Mouse (Mus musculus) forebrain, embryonic 11.5 days (tissue): ENCODE measurements around the gene Myrf. TPM values are rescaled to one million over a fixed set of nuclear protein-coding genes. Genes with fewer than 3 reads are reported as not detected.
A peak's percentile ranks its signal among the peaks of the same experiment; 100 is the strongest.

ENCODE experiments used
- ATAC-seq: fragments of 200-750 bp; cut with Nextera tagmentation; replicated peaks from 2 replicates; pipeline ENCODE4 v1.8.0; 2017; ENCODE audit warnings: moderate TSS enrichment; ENCODE audit not compliant: low FRiP score
- DNase-seq: peaks from one replicate; pipeline ENCODE4 v3.0.0-alpha.2; 2017; ENCODE audit warnings: low spot score
- H3K27ac ChIP-seq: fragments of 300-500 bp; sonication (generic); 2 replicates; pipeline ENCODE4 v1.5.1; 2014; ENCODE audit warnings: low read depth, low read length
- H3K27me3 ChIP-seq: fragments of 300-500 bp; sonication (generic); 2 replicates; pipeline ENCODE4 v1.6.1; 2014; ENCODE audit warnings: mild to moderate bottlenecking, low read length, mixed read lengths; ENCODE audit not compliant: control insufficient read depth, insufficient read depth
- H3K36me3 ChIP-seq: fragments of 300-500 bp; sonication (generic); 2 replicates; pipeline ENCODE4 v1.6.1; 2014; ENCODE audit warnings: mild to moderate bottlenecking, low read length, moderate library complexity, mixed read lengths; ENCODE audit not compliant: control insufficient read depth, insufficient read depth
- H3K4me1 ChIP-seq: fragments of 300-500 bp; sonication (generic); replicated peaks from 2 replicates; pipeline ENCODE4 v1.6.1; 2014; ENCODE audit warnings: low read length, mixed read lengths; ENCODE audit not compliant: control insufficient read depth, insufficient read depth
- H3K4me2 ChIP-seq: fragments of 300-500 bp; sonication (generic); 2 replicates; pipeline ENCODE4 v1.6.1; 2014; ENCODE audit warnings: low read depth, mild to moderate bottlenecking, low read length, moderate library complexity, mixed read lengths; ENCODE audit not compliant: severe bottlenecking
- H3K4me3 ChIP-seq: fragments of 300-500 bp; sonication (generic); 2 replicates; pipeline ENCODE4 v1.5.1; 2014; ENCODE audit warnings: low read depth, low read length
- H3K9ac ChIP-seq: fragments of 300-500 bp; sonication (generic); 2 replicates; pipeline ENCODE4 v1.6.1; 2014; ENCODE audit warnings: low read length
- H3K9me3 ChIP-seq: fragments of 300-500 bp; sonication (generic); 2 replicates; pipeline ENCODE4 v1.6.1; 2016; ENCODE audit warnings: low read length, mixed read lengths; ENCODE audit not compliant: control insufficient read depth
- WGBS: fragments of 180-500 bp; shearing (Covaris S2); extraction: QIAGEN DNeasy Blood & Tissue Kit; methylation state at CpG from one replicate; pipeline ENCODE4 v1.1.7; 2014; 5-methylcytosine and 5-hydroxymethylcytosine counted together
- polyA plus RNA-seq: library from polyadenylated mRNA; unstranded; fragments of >200 nt; fragmentation: Nextera tagmentation; extraction: Ambion mirVana; gene quantifications from 2 replicates; pipeline ENCODE4 v1.2.1, GENCODE M21; 2014

The Myrf gene
- polyA plus RNA-seq, 1 experiment from 2014 or later = 2.1 TPM

GRCm38 (mm10) chr19:10186569-10186968, 54.0 kb downstream of the Myrf start:
- Histone ChIP-seq H3K4me2 (no peak overlapping the region), H3K9me3 (no peaks in the 10 kb centered on the region), H3K27ac (no peak overlapping the region), H3K4me3 (no peak overlapping the region), H3K27me3 (no peaks in the 10 kb centered on the region), H3K36me3 (peaks cover 33% of the 10 kb centered on the region), H3K4me1 (peaks cover 14% of the 10 kb centered on the region; the same call in 1 of the 2 replicates), H3K9ac (no peak overlapping the region)
- no peak for DNase-seq
- ATAC-seq = no peak
- 96% methylated on average over 8 of the region's 8 CpGs for WGBS

- Histone ChIP-seq H3K4me2 (no peak overlapping the region), H3K36me3 (peaks cover 29% of the 10 kb centered on the region)
- 91% methylated on average over 3 of the region's 3 CpGs for WGBS
Measured at GRCm38 (mm10) chr19:10185876-10186275, 54.7 kb downstream of the Myrf start.

GRCm38 (mm10) chr19:10184096-10184495, 56.5 kb downstream of the Myrf start:
- WGBS = 6% methylated on average over 12 of the region's 12 CpGs
- Histone ChIP-seq H3K4me2 (peak overlapping the region; percentile 76), H3K4me3 (peak overlapping the region; percentile 96), H3K27ac (peak overlapping the region; percentile 90; the same call in 1 of the 2 replicates), H3K9me3 (no peaks in the 10 kb centered on the region), H3K27me3 (no peaks in the 10 kb centered on the region), H3K36me3 (peaks cover 19% of the 10 kb centered on the region), H3K4me1 (peaks cover 14% of the 10 kb centered on the region; the same call in 1 of the 2 replicates), H3K9ac (peak overlapping the region; percentile 99)
- DNase-seq (no peak), ATAC-seq (peak; percentile 44)

More at GRCm38 (mm10) chr19:10185876-10186275, 54.7 kb downstream of the Myrf start:
- H3K9me3 ChIP-seq = no peaks in the 10 kb centered on the region
- no peak for DNase-seq
- no peak for ATAC-seq
- no peak overlapping the region for H3K4me3 ChIP-seq
- no peaks in the 10 kb centered on the region for H3K27me3 ChIP-seq
- H3K4me1 ChIP-seq = peaks cover 14% of the 10 kb centered on the region; the same call in 1 of the 2 replicates
- no peak overlapping the region for H3K9ac ChIP-seq
- no peak overlapping the region for H3K27ac ChIP-seq

- WGBS = under 1% methylated on average over 35 of the region's 35 CpGs
- Histone ChIP-seq H3K9me3 (no peaks in the 10 kb centered on the region), H3K4me1 (peaks cover 14% of the 10 kb centered on the region; the same call in 1 of the 2 replicates), H3K4me3 (peak overlapping the region; percentile 96), H3K27ac (peak overlapping the region; percentile 90), H3K36me3 (peaks cover 13% of the 10 kb centered on the region), H3K4me2 (peak overlapping the region; percentile 76), H3K9ac (peak overlapping the region; percentile 99), H3K27me3 (no peaks in the 10 kb centered on the region)
- peak; percentile 63 for ATAC-seq
- DNase-seq = peak; percentile 67
Measured at GRCm38 (mm10) chr19:10183299-10183983, 57.1 kb downstream of the Myrf start.

- Histone ChIP-seq H3K4me1 (peaks cover 14% of the 10 kb centered on the region; the same call in 1 of the 2 replicates), H3K9me3 (no peaks in the 10 kb centered on the region), H3K4me3 (peak within 1 kb of the TSS; percentile 96), H3K27me3 (no peaks in the 10 kb centered on the region), H3K4me2 (peak within 1 kb of the TSS; percentile 76), H3K36me3 (peaks cover 11% of the 10 kb centered on the region), H3K9ac (peak within 1 kb of the TSS; percentile 99), H3K27ac (peak within 1 kb of the TSS; percentile 90)
- WGBS = 0% methylated on average over 69 of the region's 70 CpGs
- peak; percentile 98 for ATAC-seq
- peak; percentile 97 for DNase-seq
Measured at GRCm38 (mm10) chr19:10182670-10183298, 57.8 kb downstream of the Myrf start, which contains the start of gene Fads1. Fads1 (plus strand) TSS chr19:10182888.

GRCm38 (mm10) chr19:10182142-10182541, 58.4 kb downstream of the Myrf start:
- Histone ChIP-seq H3K4me1 (peaks cover 14% of the 10 kb centered on the region; the same call in 1 of the 2 replicates), H3K9me3 (no peaks in the 10 kb centered on the region), H3K4me3 (peak overlapping the region; percentile 96), H3K27ac (peak overlapping the region; percentile 53; the same call in 1 of the 2 replicates), H3K36me3 (peaks cover 11% of the 10 kb centered on the region), H3K9ac (peak overlapping the region; percentile 46; the same call in 1 of the 2 replicates), H3K4me2 (peak overlapping the region; percentile 76; the same call in 1 of the 2 replicates), H3K27me3 (no peaks in the 10 kb centered on the region)
- no peak for ATAC-seq
- 40% methylated on average over 7 of the region's 7 CpGs for WGBS
- DNase-seq = no peak

- 93% methylated on average over 7 of the region's 7 CpGs for WGBS
- Histone ChIP-seq H3K4me1 (peaks cover 14% of the 10 kb centered on the region; the same call in 1 of the 2 replicates), H3K9ac (no peak overlapping the region), H3K4me2 (no peak overlapping the region), H3K27ac (no peak overlapping the region), H3K27me3 (no peaks in the 10 kb centered on the region), H3K9me3 (no peaks in the 10 kb centered on the region), H3K4me3 (no peak overlapping the region), H3K36me3 (peaks cover 7% of the 10 kb centered on the region)
- no peak for DNase-seq
- no peak for ATAC-seq
Measured at GRCm38 (mm10) chr19:10181225-10181624, 59.3 kb downstream of the Myrf start.

- Histone ChIP-seq H3K36me3 (no peaks in the 10 kb centered on the region), H3K9me3 (no peaks in the 10 kb centered on the region), H3K4me2 (no peak overlapping the region), H3K9ac (no peak overlapping the region), H3K27ac (no peak overlapping the region), H3K4me3 (no peak overlapping the region), H3K27me3 (no peaks in the 10 kb centered on the region), H3K4me1 (no peaks in the 10 kb centered on the region)
- WGBS = 82% methylated on average over 7 of the region's 7 CpGs
- no peak for DNase-seq
- no peak for ATAC-seq
Measured at GRCm38 (mm10) chr19:10176941-10177372, 63.6 kb downstream of the Myrf start.
